Mouse (Mus musculus) CD4-positive, CD25-positive, alpha-beta regulatory T cell, adult 4 months (primary cell): ENCODE data around the gene Ppp6r1. TPM values are rescaled to one million over a fixed set of nuclear protein-coding genes. Genes with fewer than 3 reads are reported as not detected.

ENCODE experiments used
- ATAC-seq: one replicate; pipeline ENCODE4 v1.8.0; 2017
- polyA plus RNA-seq, 2 experiments: library from polyadenylated mRNA; unstranded; fragments of 100-300 nt; shearing (Covaris generic); gene quantifications; one replicate each; pipeline ENCODE4 v1.2.1; 2017

Ppp6r1 gene
- 1 to 10 TPM; 6.7 to 9.1 TPM for polyA plus RNA-seq

- ATAC-seq: peak; percentile 78
Observed at GRCm38 (mm10) chr7:4658912-4659551, at the start of gene Ppp6r1. Ppp6r1 (minus strand) TSS chr7:4659019.

DNA sequence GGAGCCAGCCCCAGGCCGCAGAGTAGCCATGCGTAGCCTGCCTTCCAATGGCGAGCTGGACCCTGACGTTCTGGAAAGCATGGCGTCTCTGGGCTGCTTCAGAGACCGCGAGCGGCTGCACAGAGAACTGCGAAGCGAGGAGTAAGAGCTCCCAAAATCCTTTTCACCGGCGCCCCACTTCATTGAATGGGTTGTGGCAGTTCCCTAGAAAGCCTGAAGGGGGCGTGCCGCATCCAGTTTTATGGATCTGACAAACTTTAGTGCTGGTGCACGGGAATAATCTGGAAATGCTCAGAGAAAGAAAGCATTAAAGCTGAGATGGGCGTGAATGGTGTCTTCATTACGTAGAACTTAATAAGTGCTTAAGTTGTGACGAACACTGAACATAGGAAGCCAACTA, 46.3 kb upstream of the Ppp6r1 start:
- ATAC-seq: peak; percentile 45

GRCm38 (mm10) chr7:4703195-4703594, 44.4 kb upstream of the Ppp6r1 start:
- ATAC-seq: no peak

GRCm38 (mm10) chr7:4702334-4702733, 43.5 kb upstream of the Ppp6r1 start:
- no peak for ATAC-seq

DNA sequence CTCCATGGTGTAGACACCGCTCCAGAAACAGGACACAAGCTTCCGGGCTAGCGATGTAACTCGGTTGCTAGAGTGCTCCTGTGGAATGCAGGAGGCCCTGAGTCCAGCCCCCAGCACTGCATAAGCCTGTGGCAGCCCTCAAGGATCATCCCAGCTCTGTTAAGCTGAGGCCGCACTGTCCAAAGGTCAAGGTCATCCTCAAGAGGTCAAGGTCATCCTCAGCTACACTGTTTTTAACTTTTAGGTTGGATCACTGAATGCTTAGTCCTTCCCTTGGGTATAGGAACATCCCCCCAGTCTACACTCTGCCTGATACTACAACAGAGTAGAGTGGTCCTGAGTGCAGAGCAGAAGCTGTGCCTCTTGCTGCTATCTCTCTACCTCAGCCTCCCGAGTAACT, 34.2 kb upstream of the Ppp6r1 start:
- no peak for ATAC-seq

GRCm38 (mm10) chr7:4690951-4691653, 32.3 kb upstream of the Ppp6r1 start:
- ATAC-seq: no peak

- no peak for ATAC-seq
Observed at GRCm38 (mm10) chr7:4690387-4690786, 31.6 kb upstream of the Ppp6r1 start, which contains the start of gene Brsk1. Brsk1 (plus strand) TSS chr7:4690604.

- ATAC-seq: peak; percentile 97
Observed at GRCm38 (mm10) chr7:4684632-4685417, 26.0 kb upstream of the Ppp6r1 start, which contains the start of gene Hspbp1. Hspbp1 (minus strand) TSS chr7:4685068.

GRCm38 (mm10) chr7:4684203-4684602, 25.4 kb upstream of the Ppp6r1 start:
- ATAC-seq: no peak

GRCm38 (mm10) chr7:4683307-4683706, 24.5 kb upstream of the Ppp6r1 start:
- ATAC-seq: no peak

GRCm38 (mm10) chr7:4675200-4675599, 16.4 kb upstream of the Ppp6r1 start:
- ATAC-seq: no peak

- ATAC-seq: peak; percentile 90
Observed at GRCm38 (mm10) chr7:4674114-4674731, 15.4 kb upstream of the Ppp6r1 start.

DNA sequence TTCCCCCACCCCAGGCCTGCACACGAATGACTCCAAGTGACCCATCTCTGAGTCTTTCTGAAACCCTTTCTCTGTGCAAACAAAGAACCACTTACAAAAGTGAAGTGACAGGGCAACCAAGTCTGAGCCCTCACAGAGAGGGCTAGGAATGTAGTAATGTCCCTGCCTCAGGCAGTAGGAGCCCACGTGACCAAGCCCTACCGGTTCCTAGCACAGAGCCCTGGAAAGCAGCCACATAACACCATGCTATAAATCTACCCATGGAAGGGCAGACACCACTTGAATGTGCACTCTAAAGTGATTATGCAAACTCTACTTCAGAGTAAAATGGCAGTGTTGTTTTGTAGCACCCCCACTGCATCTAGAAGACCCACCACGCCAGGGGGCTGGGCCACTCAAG, 13.1 kb upstream of the Ppp6r1 start:
- ATAC-seq: no peak

DNA sequence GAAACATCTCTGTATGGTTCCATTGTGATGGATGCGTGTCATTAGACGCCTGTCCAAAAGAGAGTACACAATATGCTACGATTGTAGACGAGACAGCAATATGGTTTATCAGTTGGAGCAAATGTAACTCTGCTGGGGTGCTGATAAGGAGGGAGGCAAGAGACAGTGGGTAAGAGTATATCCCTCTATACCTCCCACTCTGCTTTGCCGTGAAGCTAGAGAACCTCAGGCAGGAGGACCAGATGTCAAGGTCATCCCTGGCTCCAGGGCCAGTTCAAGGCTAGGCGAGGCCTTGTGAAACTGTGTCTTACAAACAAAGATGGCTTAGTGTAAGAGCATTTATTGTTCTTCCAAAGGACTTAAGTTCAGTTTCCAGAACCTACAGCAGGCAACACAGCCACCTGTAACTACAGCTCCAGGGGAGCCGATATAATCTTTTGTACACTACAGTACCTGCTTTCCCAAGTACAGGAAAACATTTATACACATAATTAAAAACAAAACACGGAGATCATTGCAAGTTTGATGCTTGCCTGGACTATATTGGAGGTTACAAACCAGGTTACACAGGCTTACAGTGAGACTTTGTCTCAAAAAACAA, 11.9 kb upstream of the Ppp6r1 start:
- ATAC-seq: no peak

DNA sequence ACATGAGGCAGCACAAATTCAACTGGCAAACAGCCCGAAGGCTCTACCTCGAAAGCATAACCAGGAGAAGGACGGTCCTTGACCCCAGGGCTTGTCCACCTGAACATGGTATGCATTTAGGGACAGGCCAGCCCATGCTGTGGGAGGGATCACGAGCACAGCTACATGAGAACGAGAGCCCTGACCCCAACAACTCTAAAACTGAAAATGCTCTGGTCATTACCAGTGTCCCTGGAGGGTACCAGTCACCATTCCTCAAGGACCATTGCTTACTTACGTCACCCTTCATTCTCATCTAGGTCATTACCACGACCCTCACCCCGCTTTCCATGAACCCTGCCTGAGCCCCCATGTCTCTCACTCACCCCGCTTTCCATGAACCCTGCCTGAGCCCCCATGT, 10.3 kb upstream of the Ppp6r1 start:
- ATAC-seq: no peak

GRCm38 (mm10) chr7:4668506-4668905, 9.7 kb upstream of the Ppp6r1 start:
- no peak for ATAC-seq

- ATAC-seq: no peak
Observed at GRCm38 (mm10) chr7:4666871-4667270, 8.1 kb upstream of the Ppp6r1 start.

- peak; percentile 13 for ATAC-seq
Observed at GRCm38 (mm10) chr7:4663742-4664141, 4.9 kb upstream of the Ppp6r1 start.

DNA sequence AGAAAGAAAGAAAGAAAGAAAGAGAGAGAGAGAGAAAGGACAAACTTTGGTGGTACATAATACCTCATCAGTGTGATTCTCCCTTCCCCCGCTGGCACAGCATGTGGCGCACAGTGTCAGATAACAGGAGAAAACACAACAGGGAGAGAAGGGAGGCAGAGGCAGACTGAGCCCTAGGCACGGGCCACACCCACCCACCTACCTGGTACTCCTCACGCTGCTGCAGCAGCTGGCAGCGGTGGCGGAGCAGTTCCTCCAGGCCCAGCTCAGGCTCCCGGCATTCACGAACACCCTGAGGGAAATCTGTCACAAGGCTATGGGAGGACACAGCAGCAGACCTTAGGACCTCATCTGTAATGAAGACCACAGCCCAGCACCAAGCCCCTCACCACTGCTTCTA, 4.4 kb upstream of the Ppp6r1 start:
- ATAC-seq: no peak

DNA sequence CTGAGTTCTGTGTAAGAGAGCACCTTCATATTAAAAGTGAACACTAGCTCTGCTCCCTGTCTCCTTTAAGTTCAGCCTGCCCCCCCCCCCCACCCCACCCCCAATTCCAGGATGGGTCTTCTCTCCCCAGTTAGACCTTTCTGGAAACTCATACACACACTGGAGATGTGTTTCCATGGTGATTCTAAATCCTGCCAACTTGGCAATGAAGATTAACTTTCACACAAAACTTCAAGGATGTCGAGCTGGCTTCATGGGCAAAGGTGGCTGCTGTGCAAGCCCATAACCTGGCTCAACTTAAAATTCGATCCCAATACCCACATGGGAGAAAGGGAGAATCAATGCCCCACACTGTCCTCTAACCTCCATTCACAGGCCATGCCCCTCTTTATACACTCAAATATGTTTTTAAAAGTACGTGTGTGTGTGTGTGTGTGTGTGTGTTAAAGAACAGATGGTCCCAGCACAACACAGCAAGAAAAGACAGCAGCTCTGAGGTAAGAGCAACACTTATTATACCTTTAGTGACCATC, 1.2 kb upstream of the Ppp6r1 start:
- ATAC-seq: no peak

DNA sequence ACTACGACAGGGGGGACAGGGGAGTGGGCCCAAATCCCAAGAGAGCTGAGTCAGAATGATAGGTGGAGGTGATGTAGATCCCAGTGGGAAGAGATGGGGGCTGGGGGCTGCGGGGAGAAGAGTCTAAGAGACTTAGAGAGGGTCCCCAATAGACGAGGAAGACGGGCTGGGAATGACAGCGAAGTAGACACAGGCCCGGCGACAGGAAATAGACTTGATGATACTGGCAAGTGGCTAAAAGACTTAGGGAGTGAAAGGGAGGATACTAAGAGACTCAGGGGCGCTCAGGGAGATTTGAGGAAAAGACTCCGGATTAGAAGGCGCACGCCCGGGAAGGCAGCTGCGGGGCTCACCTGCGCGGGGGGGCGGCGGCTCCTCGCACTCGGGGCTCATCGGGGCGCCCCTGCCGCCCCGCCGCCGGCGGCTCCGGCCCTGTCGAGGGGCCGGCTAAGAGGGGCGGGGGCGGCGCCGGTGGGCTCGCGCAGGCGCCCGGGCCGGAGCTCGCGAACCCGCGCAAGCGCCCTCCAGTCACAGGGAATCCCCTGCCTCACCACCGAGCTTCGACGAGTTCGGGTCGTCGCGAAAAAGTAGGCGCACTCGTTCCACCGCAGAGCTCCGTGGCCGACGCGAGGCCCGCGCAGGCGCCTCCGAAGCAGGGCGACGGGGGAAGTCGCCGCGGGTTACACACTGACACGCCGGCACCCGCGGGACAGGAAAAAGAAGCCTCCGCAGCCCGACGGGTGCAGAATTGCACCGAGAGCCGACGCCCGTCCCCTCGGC, 501 bp downstream of the Ppp6r1 start:
- ATAC-seq: peak; percentile 32
